Mouse (Mus musculus): ENCODE data around the gene Nmnat3.

The Nmnat3 gene

GRCm38 (mm10) chr9:98311316-98311965, 24.2 kb downstream of the Nmnat3 start:
- no peak for DNase-seq (ENCODE audit: low read depth, low spot score)

GRCm38 (mm10) chr9:98312622-98313374, 25.6 kb downstream of the Nmnat3 start:
- no peak for DNase-seq (ENCODE audit: low read depth, low spot score)

DNA sequence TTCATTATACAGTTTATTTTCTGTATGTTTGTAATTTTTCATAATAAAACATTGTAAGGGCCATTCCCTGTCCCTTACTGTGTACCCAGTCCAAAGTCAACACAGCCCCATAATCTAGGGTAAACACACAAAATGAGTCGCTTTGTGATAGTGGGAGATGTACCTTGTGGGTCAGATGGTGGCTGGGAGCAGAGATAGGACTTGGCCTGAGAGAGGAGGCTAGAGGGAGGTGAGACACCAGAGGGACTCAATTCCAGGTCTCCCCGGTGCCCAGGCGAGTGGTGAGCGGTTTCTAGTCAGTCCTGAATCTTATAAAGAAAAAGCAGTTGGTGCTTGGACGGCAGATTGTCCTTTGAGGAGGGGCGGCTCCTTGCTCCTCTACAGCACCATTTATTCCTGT, 26.4 kb downstream of the Nmnat3 start:
- DNase-seq (ENCODE audit: low read depth, low spot score) = no peak

GRCm38 (mm10) chr9:98314059-98314650, 26.9 kb downstream of the Nmnat3 start:
- no peak for DNase-seq (ENCODE audit: low read depth, low spot score)

- no peak for DNase-seq (ENCODE audit: low read depth, low spot score)
Measured at GRCm38 (mm10) chr9:98317897-98318296, 30.7 kb downstream of the Nmnat3 start.

- no peak for DNase-seq (ENCODE audit: low read depth, low spot score)
Measured at GRCm38 (mm10) chr9:98318875-98319274, 31.6 kb downstream of the Nmnat3 start.

- no peak for DNase-seq (ENCODE audit: low read depth, low spot score)
Measured at GRCm38 (mm10) chr9:98320785-98321184, 33.5 kb downstream of the Nmnat3 start.

GRCm38 (mm10) chr9:98326088-98326487, 38.9 kb downstream of the Nmnat3 start:
- no peak for DNase-seq (ENCODE audit: low read depth, low spot score)

- DNase-seq (ENCODE audit: low read depth, low spot score) = no peak
Measured at GRCm38 (mm10) chr9:98328415-98329176, 41.4 kb downstream of the Nmnat3 start.

GRCm38 (mm10) chr9:98329274-98330105, 42.3 kb downstream of the Nmnat3 start:
- DNase-seq (ENCODE audit: low read depth, low spot score) = no peak

- DNase-seq (ENCODE audit: low read depth, low spot score) = peak; percentile 69
Measured at GRCm38 (mm10) chr9:98333219-98333754, 46.1 kb downstream of the Nmnat3 start.

DNA sequence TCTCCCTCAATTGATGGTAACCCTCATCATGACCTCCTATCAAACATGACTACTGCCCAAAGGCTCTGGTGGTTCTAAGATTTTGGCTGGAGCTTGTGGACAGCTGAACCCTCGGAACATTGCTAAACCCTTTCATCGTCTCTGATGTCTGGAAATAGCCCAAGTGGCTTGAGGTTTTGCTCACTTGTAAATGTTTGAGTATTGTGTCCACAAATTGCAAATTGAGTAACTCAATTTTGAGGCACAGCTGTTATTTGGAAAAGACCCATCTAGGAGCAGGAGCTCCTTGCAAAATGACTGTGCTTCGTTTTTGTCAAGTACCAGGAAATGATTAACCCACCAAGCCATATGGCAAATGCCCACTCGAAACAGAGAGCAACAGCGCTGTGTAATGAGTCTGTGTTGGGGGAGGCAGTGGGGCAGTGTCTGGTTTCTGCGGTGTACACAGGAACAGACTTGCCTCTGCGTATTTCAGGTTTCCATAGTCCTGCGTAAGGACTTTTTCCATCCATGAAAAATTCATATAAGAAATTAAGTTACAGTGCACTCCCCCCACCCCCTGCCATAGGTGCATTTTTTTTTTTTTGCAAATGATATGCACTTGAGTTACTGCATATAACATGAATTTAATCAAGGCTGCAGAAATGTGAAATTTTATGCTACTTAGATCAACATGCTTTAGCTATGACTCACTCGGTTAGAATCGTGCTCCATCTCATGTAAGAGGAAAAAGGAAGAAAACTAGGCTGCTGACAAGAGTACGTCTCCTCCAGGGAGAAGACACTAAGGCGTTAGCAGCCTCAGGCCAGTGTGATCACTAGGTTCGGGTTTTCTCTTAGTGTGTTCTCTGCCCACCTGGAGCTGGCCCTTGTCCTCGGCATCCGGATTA, 50.9 kb downstream of the Nmnat3 start:
- no peak for DNase-seq (ENCODE audit: low read depth, low spot score)

DNA sequence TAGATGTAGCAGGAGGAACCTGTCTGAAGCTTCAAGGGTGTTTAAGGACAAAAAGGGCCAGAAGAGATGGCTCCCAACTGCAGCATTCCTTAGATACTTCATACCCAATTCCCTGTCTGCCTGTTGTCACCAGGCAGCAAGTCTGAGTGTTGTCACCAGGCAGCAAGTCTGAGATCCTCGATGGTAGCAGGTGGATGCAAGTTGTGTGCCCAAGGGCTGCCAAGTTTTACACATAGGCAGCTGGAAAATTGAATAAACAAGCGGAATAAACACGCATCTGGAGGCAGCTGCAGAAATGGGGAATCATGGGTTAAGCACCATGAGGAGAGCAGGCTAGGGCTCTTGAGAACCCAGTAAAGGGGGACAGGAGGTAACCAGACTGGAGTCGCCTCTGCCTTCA, 52.7 kb downstream of the Nmnat3 start:
- DNase-seq (ENCODE audit: low read depth, low spot score) = no peak

DNA sequence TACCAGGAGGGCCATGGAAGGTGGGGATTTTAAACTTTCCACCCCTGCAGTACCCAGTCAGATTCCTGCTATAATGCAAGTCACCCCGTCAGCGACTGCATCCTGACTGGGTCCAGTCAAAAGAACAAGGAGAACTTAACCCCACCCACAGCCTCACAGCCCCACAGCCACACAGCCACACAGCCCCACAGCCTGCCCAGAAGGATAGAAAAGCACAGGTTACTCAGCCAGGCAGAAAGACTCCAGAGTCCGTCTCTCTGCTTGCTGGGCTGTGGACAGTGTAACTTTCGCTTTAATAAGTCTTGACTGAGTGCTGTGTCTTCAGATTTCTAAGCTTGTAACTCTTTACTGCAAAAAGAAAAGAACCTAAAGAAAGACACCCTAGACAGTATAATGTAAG, 53.2 kb downstream of the Nmnat3 start:
- DNase-seq (ENCODE audit: low read depth, low spot score) = no peak

DNA sequence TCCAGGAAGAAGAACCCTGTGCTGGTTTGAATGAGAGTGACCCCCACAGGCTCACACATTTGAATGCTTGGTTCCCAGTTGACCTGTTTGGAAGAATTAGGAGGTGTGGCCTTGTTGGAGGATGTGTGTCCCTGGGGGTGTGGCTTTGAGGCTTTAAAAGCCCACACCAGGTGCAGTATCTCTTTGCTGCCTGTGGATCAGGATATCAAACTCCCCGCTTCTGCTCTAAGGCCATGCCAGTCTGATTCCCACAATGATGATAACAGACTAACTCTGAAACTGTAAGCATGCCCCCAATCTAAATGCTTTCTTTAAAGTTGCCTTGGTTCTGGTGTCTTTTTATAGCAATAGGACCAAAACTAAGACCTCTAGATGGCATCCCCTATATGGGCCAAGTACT, 58.6 kb downstream of the Nmnat3 start:
- no peak for DNase-seq (ENCODE audit: low read depth, low spot score)

DNA sequence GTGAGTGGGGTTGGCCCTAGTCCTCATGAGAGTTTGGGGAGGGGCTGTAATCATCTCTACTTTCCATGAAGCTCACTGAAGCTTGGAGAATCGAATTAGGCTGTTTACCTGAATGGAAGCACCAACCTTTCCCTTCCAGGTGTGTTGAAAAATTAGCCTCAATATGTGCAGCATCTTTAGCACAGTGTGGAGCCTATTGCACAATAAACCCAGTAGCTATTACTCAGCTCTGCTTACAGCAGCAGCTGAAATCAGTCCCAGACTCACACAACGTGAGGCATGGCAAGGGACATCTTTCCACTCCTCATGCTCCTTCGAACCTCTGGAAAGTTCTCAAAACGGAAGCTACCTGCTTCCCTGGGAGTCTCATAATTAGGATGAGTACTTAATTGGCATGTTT, 59.0 kb downstream of the Nmnat3 start:
- DNase-seq (ENCODE audit: low read depth, low spot score) = no peak

GRCm38 (mm10) chr9:98347021-98347420, 59.8 kb downstream of the Nmnat3 start:
- DNase-seq (ENCODE audit: low read depth, low spot score) = no peak

DNA sequence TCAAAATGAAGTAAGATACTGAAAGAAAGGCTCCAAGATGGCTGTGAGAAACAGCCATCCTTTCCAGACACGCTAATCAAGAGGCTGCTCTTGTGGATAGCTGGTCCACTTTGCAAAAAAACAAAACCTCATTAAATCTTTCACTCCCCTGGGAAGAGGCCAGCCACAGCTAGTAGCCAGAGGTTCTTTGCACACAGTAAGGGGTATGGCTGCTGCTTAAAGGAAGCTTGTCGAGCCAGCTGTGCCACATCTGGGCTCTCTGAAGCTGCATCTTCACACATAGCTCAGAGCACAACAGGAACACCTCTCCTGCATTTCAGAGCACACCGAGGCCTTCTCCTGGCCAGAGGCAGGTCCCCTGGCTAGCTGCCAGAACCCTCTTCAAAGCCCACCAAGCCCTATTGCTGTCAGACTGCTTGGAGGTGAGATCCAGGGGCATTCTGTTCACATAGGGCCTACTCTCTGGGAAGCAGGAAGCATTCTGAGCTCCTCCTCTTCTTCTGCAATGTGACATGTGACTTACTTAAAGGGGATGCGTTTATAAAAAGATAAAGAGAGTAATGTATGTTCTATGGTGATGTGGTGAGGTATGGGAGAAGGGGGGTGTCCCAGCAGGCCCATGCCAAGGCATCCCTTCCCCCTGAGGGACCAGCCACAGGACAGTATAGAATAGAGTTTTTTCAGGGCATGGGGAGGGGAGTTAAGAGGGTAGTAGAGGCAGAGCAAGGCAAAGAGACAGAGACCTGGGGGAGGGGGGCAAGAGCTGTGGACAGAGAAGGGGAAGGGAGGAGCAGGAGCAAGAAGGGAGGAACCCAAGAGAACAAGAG, 63.3 kb downstream of the Nmnat3 start:
- DNase-seq (ENCODE audit: low read depth, low spot score) = no peak

DNA sequence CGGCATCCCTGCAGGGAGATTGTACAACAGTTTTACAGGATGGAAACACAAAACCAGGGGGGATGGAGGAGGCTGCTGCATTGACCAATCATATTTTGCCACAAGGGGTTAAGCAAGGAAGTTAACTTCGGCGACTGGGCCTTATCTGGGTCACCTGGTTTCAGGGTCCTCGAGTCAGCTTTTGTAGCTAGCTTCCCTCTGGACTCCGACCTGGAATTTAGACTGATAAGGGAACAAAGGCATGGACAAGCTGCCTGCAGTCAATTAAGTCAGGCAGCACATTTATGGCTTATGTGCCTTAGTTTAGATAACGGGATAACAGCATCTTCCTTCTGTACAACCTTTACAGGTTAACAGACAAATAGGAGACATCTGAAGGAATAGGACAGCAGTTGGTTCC, 65.1 kb downstream of the Nmnat3 start:
- no peak for DNase-seq (ENCODE audit: low read depth, low spot score)
